Mouse (Mus musculus): ENCODE measurements around the gene Cdh1. TPM values are rescaled to one million over a fixed set of nuclear protein-coding genes. Genes with fewer than 3 reads are reported as not detected.

Gene Cdh1
- total and polyA plus RNA-seq, 3 experiments: 0.13 TPM; not detected in 2

GRCm38 (mm10) chr8:106644957-106645356, 41.8 kb downstream of the Cdh1 start:
- H3K4me1 ChIP-seq (ENCODE audit: control insufficient read depth in 1 of 2, insufficient read depth in 2 of 2): peaks cover 0 to 27% of the 10 kb centered on the region in 2 experiments; a peak in 2 of 4 replicates
- no peak overlapping the region for H3K4me3 ChIP-seq (replicated peaks in 1 of 3; ENCODE audit: low read depth in 2 of 3, low read length in 2 of 3, poor library complexity in 1 of 3)
- H3K36me3 ChIP-seq (replicated peaks in 1 of 2; ENCODE audit: control insufficient read depth in 1 of 2, insufficient read depth in 1 of 2, low read length in 1 of 2): no peaks in the 10 kb centered on the region
- H3K79me2 ChIP-seq (replicated peaks; ENCODE audit: control insufficient read depth, extremely low read depth, insufficient read depth, poor library complexity, severe bottlenecking): no peaks in the 10 kb centered on the region
- DNase-seq (ENCODE audit: extremely low read depth): peak; percentile 11
- no peak overlapping the region for H3K4me2 ChIP-seq (ENCODE audit: insufficient read depth, low read depth, poor library complexity, severe bottlenecking)
- no peaks in the 10 kb centered on the region for H3K27me3 ChIP-seq (replicated peaks)
- no peak overlapping the region for H3K9ac ChIP-seq (ENCODE audit: insufficient read depth, low read depth)
- in situ Hi-C loops (cut with MboI; ENCODE audit: low pct_ligation_motif_present, low pct_unique_long_range_greater_than_20kb, low sequenced_read_pairs) (loop anchor here (5.0 kb wide), 1 partner anchor 83 kb away; no protein-coding TSS in a partner anchor), dilution Hi-C loops (cut with MboI; ENCODE audit: extremely low pct_ligation_motif_present, extremely low pct_unique_long_range_greater_than_20kb, low sequenced_read_pairs) (no loop called here)
- H3K27ac ChIP-seq (ENCODE audit: insufficient read depth, low read depth): no peak overlapping the region
- TF ChIP-seq MXI1 (IDR thresholded peaks at IDR 0.05; ENCODE audit: low read depth, low read length): no peak
- TF ChIP-seq IRF4 (IDR thresholded peaks at IDR 0.05; ENCODE audit: low read depth, low read length): no peak
- no peak for TF ChIP-seq E2F4 (IDR thresholded peaks at IDR 0.05; ENCODE audit: insufficient replicate concordance, low read depth, low read length)
- TF ChIP-seq EP300 (IDR thresholded peaks at IDR 0.05; ENCODE audit: low read length): no peak
- TF ChIP-seq USF1 (IDR thresholded peaks at IDR 0.05; ENCODE audit: low read depth, low read length): no peak
- TF ChIP-seq CTCF (conservative IDR thresholded peaks at IDR 0.05 in 1 of 2, IDR thresholded peaks at IDR 0.05 in 1 of 2; ENCODE audit: low read depth in 2 of 2, low read length in 2 of 2): peak in 1 of 2 experiments; percentile 55; a peak in 2 of 4 replicates
- no peak for TF ChIP-seq SIN3A (IDR thresholded peaks at IDR 0.05; ENCODE audit: low read length)
- TF ChIP-seq TBP (conservative IDR thresholded peaks at IDR 0.05; ENCODE audit: low read depth, low read length): no peak
- TF ChIP-seq ETS1 (conservative IDR thresholded peaks at IDR 0.05; ENCODE audit: low read depth, low read length): no peak
- TF ChIP-seq MAX (IDR thresholded peaks at IDR 0.05; ENCODE audit: low read length): no peak
- no peak for TF ChIP-seq BHLHE40 (IDR thresholded peaks at IDR 0.05; ENCODE audit: low read depth, low read length)
- TF ChIP-seq NELFE (IDR thresholded peaks at IDR 0.05; ENCODE audit: low read depth, low read length): no peak
- TF ChIP-seq USF2 (conservative IDR thresholded peaks at IDR 0.05; ENCODE audit: low read depth, low read length): no peak
- no peak for TF ChIP-seq NRF1 (IDR thresholded peaks at IDR 0.05; ENCODE audit: low read depth, low read length)
- TF ChIP-seq MAFK (IDR thresholded peaks at IDR 0.05; ENCODE audit: insufficient replicate concordance, low read length): no peak
- TF ChIP-seq TCF12 (IDR thresholded peaks at IDR 0.05; ENCODE audit: low read depth, low read length): no peak
- TF ChIP-seq MEF2A (IDR thresholded peaks at IDR 0.05; ENCODE audit: borderline replicate concordance, low read depth, low read length): no peak
- TF ChIP-seq SMC3 (IDR thresholded peaks at IDR 0.05; ENCODE audit: low read depth, low read length): 0 out of 2 replicates have a peak, but pooled peaks have one; percentile 21
- TF ChIP-seq RAD21 (IDR thresholded peaks at IDR 0.05; ENCODE audit: low read depth, low read length): peak; percentile 42
- TF ChIP-seq ZNF384 (IDR thresholded peaks at IDR 0.05; ENCODE audit: low read depth, low read length): no peak
- TF ChIP-seq GABPA (IDR thresholded peaks at IDR 0.05; ENCODE audit: insufficient replicate concordance, low read depth, low read length): no peak
- no peak for TF ChIP-seq MYC (IDR thresholded peaks at IDR 0.05; ENCODE audit: low read depth, low read length)
- no peak for TF ChIP-seq CHD1 (IDR thresholded peaks at IDR 0.05; ENCODE audit: low read depth, low read length)
- TF ChIP-seq RCOR1 (conservative IDR thresholded peaks at IDR 0.05; ENCODE audit: low read depth, low read length): no peak
- no peak for TF ChIP-seq POLR2AphosphoS2 (IDR thresholded peaks at IDR 0.05; ENCODE audit: low read depth, low read length)
- no peaks in the 10 kb centered on the region for H3K9me3 ChIP-seq (replicated peaks; ENCODE audit: low read length)
